Mouse (Mus musculus) hindbrain, embryonic 15.5 days (tissue): Measurements from ENCODE around the gene Slc4a7. TPM values are rescaled to one million over a fixed set of nuclear protein-coding genes. Genes with fewer than 3 reads are reported as not detected.

Experiments used
- ATAC-seq: fragments of 200-750 bp; cut with Nextera tagmentation; 2 replicates; pipeline ENCODE4 v1.8.0; 2017; ENCODE audit warnings: low read depth, moderate number of reproducible peaks, moderate TSS enrichment; ENCODE audit not compliant: low FRiP score
- H3K27ac ChIP-seq: fragments of 300-500 bp; sonication (generic); replicated peaks from 2 replicates; pipeline ENCODE4 v1.5.1; 2015; ENCODE audit warnings: mild to moderate bottlenecking, inconsistent platforms
- H3K27me3 ChIP-seq: fragments of 300-500 bp; sonication (generic); 2 replicates; pipeline ENCODE4 v1.6.1; 2015; ENCODE audit warnings: control low read depth, inconsistent platforms
- H3K36me3 ChIP-seq: fragments of 300-500 bp; sonication (generic); 2 replicates; pipeline ENCODE4 v1.6.1; 2015; ENCODE audit warnings: control low read depth, inconsistent platforms
- H3K4me1 ChIP-seq: fragments of 300-500 bp; sonication (generic); replicated peaks from 2 replicates; pipeline ENCODE4 v1.6.1; 2015; ENCODE audit warnings: control low read depth, inconsistent platforms
- H3K4me2 ChIP-seq: fragments of 300-500 bp; sonication (generic); 2 replicates; pipeline ENCODE4 v1.6.1; 2015; ENCODE audit warnings: moderate library complexity, mild to moderate bottlenecking, inconsistent platforms
- H3K4me3 ChIP-seq: fragments of 300-500 bp; sonication (generic); 2 replicates; pipeline ENCODE4 v1.5.1; 2015; ENCODE audit warnings: mild to moderate bottlenecking, inconsistent platforms
- H3K9ac ChIP-seq: fragments of 300-500 bp; sonication (generic); 2 replicates; pipeline ENCODE4 v1.6.1; 2015; ENCODE audit warnings: inconsistent platforms
- H3K9me3 ChIP-seq: fragments of 300-500 bp; sonication (generic); 2 replicates; pipeline ENCODE4 v1.6.1; 2016; ENCODE audit warnings: control low read depth, inconsistent platforms
- WGBS: fragments of 180-500 bp; shearing (Covaris S2); methylation state at CpG from one replicate; pipeline ENCODE4 v1.1.7; 2015; 5-methylcytosine and 5-hydroxymethylcytosine counted together
- polyA plus RNA-seq: library from polyadenylated mRNA; unstranded; fragments of >200 nt; fragmentation: Nextera tagmentation; extraction: Ambion mirVana; gene quantifications from 2 replicates; pipeline ENCODE4 v1.2.1, GENCODE M21; 2015

The Slc4a7 gene
- 27.9 and 29.9 TPM in 2 replicates for polyA plus RNA-seq

DNA sequence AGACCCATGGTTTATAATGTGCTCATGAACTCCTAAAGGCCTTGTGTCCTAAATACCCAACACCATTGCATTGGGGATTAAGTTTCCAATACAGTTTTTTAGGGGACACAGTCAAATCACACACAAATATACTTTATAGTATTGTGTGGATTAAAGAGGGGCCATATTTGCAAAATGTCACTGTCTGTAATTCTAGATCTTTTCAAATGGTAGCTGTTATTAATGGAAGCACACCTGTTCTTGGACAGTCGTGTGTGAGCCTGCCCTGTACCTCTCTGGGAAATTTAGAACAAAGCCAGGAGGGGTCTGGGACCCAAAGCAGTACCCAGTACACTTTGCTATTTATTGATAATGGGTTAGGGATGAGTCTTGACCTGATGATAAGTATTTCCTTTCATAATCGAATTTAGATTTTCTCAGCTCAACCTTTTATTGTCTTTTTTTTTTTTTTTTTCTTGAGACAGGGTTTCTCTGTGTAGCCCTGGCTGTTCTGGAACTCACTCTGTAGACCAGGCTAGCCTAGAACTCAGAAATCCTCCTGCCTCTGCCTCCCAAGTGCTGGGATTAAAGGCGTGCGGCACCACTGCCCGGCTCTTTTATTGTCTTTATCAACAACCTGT lies at the start of gene Slc4a7:
Gene Slc4a7, plus strand, starts transcription at position 570 of the 620 bp plus-strand sequence.
- Histone ChIP-seq H3K27me3 (no peaks in the 10 kb centered on the region), H3K9me3 (no peaks in the 10 kb centered on the region), H3K4me2 (peak within 1 kb of the TSS; percentile 61), H3K9ac (peak within 1 kb of the TSS; percentile 97), H3K4me1 (peaks cover 23% of the 10 kb centered on the region), H3K36me3 (no peaks in the 10 kb centered on the region), H3K4me3 (peak within 1 kb of the TSS; percentile 96), H3K27ac (peak within 1 kb of the TSS; percentile 99)
- no peak for ATAC-seq
- 90% methylated on average over 5 of the region's 5 CpGs for WGBS

DNA sequence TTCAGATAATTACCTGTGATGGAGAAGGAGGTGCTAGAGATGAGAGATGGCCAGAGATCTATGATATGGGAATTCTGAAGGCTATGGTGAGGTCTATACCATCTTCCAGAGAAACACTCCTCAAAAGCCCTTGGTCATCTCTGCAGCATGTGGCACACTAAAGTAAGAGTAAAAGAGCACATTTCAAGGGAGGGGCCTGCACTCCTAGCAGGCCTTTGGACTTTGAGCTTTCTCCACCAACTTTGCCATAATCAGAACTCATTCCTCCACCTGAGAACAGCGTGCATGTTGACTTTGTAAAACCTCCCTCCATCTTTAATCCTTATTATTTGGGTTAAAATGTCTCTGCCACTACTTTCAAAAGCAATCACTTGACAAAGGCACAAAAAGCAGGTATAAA lies 31.5 kb upstream of the Slc4a7 start:
- no peaks in the 10 kb centered on the region for H3K9me3 ChIP-seq
- 86% methylated on average over 1 of the region's 1 CpGs for WGBS
- no peaks in the 10 kb centered on the region for H3K36me3 ChIP-seq
- no peak overlapping the region for H3K4me3 ChIP-seq
- H3K4me2 ChIP-seq = no peak overlapping the region
- no peaks in the 10 kb centered on the region for H3K4me1 ChIP-seq
- no peak overlapping the region for H3K9ac ChIP-seq
- no peak for ATAC-seq
- H3K27me3 ChIP-seq = no peaks in the 10 kb centered on the region
- no peak overlapping the region for H3K27ac ChIP-seq

GRCm38 (mm10) chr14:14681611-14682010 lies 20.5 kb upstream of the Slc4a7 start:
- 76% methylated on average over 4 of the region's 4 CpGs for WGBS
- Histone ChIP-seq H3K4me2 (no peak overlapping the region), H3K9ac (no peak overlapping the region), H3K27ac (no peak overlapping the region), H3K9me3 (no peaks in the 10 kb centered on the region), H3K4me3 (no peak overlapping the region), H3K4me1 (no peaks in the 10 kb centered on the region), H3K27me3 (no peaks in the 10 kb centered on the region), H3K36me3 (no peaks in the 10 kb centered on the region)
- no peak for ATAC-seq

DNA sequence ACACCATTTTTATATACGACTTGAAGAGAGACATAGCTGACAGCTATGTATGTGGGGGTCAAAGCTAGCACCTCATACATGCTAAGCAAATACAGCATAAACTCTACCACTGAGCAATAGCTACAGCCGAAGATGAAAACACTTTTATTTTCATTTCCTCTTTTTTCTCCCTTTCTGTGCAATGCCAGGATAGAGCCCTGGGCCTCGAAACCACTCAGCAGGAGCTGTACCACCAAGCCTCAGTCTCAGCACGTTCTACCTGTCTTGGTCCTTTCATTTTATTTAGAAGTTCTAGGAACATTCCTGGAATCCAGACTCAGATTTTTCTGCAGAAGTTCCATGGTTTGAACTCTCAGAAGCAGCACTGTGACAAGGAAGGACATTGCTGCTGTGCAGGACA lies 17.3 kb upstream of the Slc4a7 start:
- H3K4me3 ChIP-seq = no peak overlapping the region
- no peak overlapping the region for H3K4me2 ChIP-seq
- no peak overlapping the region for H3K27ac ChIP-seq
- H3K9ac ChIP-seq = no peak overlapping the region
- WGBS = 87% methylated on average over 4 of the region's 4 CpGs
- no peaks in the 10 kb centered on the region for H3K9me3 ChIP-seq
- no peaks in the 10 kb centered on the region for H3K27me3 ChIP-seq
- H3K4me1 ChIP-seq = no peaks in the 10 kb centered on the region
- no peaks in the 10 kb centered on the region for H3K36me3 ChIP-seq
- ATAC-seq = no peak

DNA sequence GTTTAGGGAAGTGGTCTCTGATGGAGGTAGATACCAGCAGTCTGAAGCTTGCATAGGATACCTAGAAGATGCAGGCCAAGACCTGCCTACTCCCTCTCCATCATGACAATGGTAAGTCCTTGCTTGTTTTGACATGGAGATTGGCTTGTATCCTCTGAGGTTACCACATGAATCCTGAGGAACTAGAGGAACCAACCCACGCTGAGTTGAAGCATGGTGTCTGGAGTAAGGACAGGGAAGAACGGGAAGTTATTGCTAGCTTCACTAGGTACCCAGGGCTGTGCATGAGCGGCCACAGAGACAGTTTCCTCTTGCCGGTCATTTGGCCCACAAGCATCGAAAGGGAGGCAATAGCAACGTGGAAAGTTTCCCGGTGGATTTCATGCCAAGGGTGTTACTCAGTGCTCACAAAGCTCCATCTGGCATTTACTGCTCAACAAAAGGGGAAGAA lies 16.0 kb upstream of the Slc4a7 start:
- H3K4me3 ChIP-seq = no peak overlapping the region
- H3K4me1 ChIP-seq = no peaks in the 10 kb centered on the region
- ATAC-seq = no peak
- H3K9ac ChIP-seq = no peak overlapping the region
- no peak overlapping the region for H3K27ac ChIP-seq
- H3K27me3 ChIP-seq = no peaks in the 10 kb centered on the region
- no peaks in the 10 kb centered on the region for H3K36me3 ChIP-seq
- H3K4me2 ChIP-seq = no peak overlapping the region
- H3K9me3 ChIP-seq = no peaks in the 10 kb centered on the region
- 75% methylated on average over 7 of the region's 7 CpGs for WGBS

DNA sequence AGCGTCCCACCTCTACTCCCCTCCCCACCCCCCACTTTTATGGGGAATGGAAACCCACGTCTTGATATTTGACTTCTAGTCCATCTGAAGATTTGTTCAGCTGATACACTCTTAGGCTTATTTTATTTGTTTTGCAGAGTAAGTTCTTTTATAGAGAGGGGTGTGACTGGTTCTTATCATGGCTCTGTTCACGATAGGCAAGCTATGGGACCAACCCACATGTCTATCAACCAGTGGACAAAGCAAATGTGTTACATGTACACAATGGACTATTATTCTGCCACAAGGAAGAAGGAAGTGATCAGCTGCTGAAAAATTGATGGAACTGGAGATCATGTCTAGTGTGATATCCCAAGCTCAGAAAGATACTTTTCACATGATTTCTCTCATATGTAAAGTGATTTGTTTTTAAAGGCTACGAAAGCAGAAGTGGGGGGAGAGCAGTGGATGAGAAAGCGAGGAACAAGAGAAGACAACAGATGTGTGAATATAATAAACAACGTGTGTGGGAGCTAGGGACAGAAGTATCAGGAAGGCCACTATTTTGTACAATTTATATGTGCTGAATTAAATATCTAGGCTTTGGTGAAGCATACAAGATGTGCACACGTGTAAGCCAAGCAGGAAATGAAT lies 14.7 kb upstream of the Slc4a7 start:
- Histone ChIP-seq H3K4me2 (no peak overlapping the region), H3K4me1 (no peaks in the 10 kb centered on the region), H3K27me3 (no peaks in the 10 kb centered on the region), H3K27ac (no peak overlapping the region), H3K9ac (no peak overlapping the region), H3K4me3 (no peak overlapping the region), H3K9me3 (no peaks in the 10 kb centered on the region), H3K36me3 (no peaks in the 10 kb centered on the region)
- 71% methylated on average over 7 of the region's 7 CpGs for WGBS
- no peak for ATAC-seq

DNA sequence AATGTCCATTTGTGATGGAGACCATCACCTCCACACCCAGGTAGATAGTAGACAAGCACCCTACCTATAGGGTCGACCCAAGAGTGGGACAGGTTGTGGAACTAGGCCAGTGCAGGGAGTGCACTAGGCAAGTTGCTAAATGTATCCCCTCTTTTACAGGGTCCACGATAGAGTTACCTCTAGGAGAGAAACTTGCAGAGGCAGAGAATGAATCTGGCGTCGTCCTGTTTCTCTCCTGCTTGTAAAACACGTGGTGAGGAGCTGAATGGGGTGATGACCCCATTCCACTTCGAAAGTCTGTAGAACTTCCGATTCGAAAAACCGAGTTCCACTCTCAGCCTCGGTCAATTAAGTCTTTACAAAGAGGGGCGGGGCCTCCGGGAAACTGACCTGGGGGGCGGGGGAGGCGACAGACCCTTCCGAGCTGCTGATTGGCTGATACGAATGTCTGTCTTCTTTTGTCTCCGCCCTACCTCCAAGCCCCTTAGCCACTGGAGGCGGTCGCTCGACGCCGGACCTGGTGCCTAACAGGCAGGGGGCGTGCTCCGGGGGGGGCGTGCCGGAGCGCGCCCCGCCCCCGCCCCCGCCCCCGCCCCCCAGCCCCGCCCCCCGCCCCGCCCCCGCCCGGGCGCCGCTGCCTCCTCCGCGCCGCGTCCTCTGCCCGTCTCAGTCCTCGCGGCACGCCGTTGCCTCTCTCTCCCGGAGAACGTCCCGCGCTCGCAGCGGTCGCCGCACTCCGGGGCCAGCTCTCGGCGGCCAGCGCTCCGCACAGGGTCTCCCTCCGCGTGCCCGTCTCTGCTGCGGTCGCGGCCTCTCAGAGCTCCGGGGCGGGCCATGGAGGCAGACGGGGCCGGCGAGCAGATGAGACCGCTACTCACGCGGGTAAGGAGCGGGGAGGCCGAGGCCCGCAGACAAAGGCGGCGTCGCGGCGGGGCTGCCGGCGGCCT lies 593 bp downstream of the Slc4a7 start:
- Histone ChIP-seq H3K4me3 (peak overlapping the region; percentile 96), H3K4me1 (peaks cover 23% of the 10 kb centered on the region)
- under 1% methylated on average over 37 of the region's 85 CpGs for whole genome bisulfite sequencing

DNA sequence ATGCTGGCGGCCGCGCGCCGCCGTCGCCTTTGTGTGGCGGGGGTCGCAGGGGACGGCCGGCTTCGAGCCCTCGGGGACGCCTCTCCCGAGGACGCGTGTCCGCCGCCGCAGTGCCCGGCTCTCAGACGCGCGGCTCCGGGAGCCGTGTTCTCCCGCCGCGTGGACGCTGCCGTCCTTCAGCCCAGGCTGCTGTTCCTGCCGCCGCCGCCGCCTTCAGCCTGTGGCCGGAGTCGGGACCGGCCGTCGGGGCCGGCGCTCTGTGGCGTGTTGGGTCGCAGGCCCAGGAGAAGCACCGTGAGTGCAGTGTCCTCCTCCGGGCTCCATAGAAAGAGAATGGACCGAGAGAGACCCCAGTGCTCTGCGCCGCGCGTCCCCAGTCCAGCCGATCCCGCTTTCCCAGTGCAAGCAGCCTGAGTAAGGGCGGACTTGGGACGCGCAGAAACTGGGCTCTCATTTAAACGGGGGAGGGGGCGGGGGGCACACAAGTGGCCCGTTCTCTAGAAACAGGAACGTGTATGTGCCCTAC lies 1.3 kb downstream of the Slc4a7 start:
- WGBS = under 1% methylated on average over 47 of the region's 60 CpGs
- Histone ChIP-seq H3K4me1 (peaks cover 23% of the 10 kb centered on the region), H3K9me3 (no peaks in the 10 kb centered on the region), H3K4me3 (peak overlapping the region; percentile 96), H3K9ac (peak overlapping the region; percentile 97), H3K27me3 (no peaks in the 10 kb centered on the region), H3K27ac (peak overlapping the region; percentile 99), H3K36me3 (no peaks in the 10 kb centered on the region), H3K4me2 (peak overlapping the region; percentile 61)
- peak; percentile 50 for ATAC-seq

More for the DNA sequence above, 593 bp downstream of the Slc4a7 start:
- peak; percentile 98 for ATAC-seq
- Histone ChIP-seq H3K27ac (peak overlapping the region; percentile 99), H3K36me3 (no peaks in the 10 kb centered on the region), H3K4me2 (peak overlapping the region; percentile 61), H3K9me3 (no peaks in the 10 kb centered on the region), H3K9ac (peak overlapping the region; percentile 97), H3K27me3 (no peaks in the 10 kb centered on the region)

DNA sequence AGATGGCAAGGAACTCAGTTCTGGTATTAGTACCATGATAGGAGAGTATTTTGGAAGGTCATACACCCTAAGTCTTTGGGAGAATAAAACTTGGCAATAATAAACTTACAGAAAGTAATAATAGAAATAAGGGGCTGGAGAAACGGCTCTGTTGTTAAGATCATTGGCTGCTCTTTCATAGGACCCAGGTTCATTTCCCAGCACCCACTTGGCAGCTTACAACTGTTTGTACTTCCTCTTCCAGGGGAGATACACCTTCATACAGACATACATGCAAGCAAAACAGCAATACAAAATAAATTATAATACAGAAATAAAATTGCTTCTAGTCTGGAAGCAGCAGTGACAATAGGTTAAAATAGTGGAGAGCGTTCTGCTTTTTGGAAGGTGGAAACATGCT lies 2.6 kb downstream of the Slc4a7 start:
- peak overlapping the region; percentile 96 for H3K4me3 ChIP-seq
- peaks cover 23% of the 10 kb centered on the region for H3K4me1 ChIP-seq
- H3K4me2 ChIP-seq = peak overlapping the region; percentile 61
- H3K27me3 ChIP-seq = no peaks in the 10 kb centered on the region
- peak overlapping the region; percentile 25; the same call in 1 of the 2 replicates for H3K9ac ChIP-seq
- H3K27ac ChIP-seq = no peak overlapping the region
- H3K36me3 ChIP-seq = no peaks in the 10 kb centered on the region
- 67% methylated on average over 2 of the region's 2 CpGs for WGBS
- H3K9me3 ChIP-seq = no peaks in the 10 kb centered on the region
- no peak for ATAC-seq

DNA sequence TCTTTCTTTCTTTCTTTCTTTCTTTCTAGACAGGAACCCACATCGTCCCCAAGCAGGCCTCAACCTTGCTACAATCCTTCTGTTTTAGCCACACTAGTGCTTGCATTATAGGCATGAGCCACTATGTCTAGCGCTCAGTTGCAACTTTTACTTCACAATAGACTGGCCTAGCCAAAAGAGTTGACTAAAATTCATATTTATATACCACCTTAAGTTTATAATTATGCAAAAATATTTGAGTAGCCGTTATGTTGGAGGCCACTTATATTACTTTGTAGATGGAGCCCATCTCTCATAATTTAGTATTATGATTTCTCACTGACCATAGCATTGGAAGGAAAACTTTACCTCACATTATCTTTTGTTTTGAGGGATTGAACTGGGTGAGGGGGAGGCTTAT lies 3.0 kb downstream of the Slc4a7 start:
- H3K9ac ChIP-seq = no peak overlapping the region
- H3K36me3 ChIP-seq = no peaks in the 10 kb centered on the region
- H3K27me3 ChIP-seq = no peaks in the 10 kb centered on the region
- no peaks in the 10 kb centered on the region for H3K9me3 ChIP-seq
- no peak for ATAC-seq
- peaks cover 23% of the 10 kb centered on the region for H3K4me1 ChIP-seq
- H3K4me3 ChIP-seq = no peak overlapping the region
- 82% methylated on average over 3 of the region's 3 CpGs for WGBS
- H3K27ac ChIP-seq = no peak overlapping the region
- H3K4me2 ChIP-seq = peak overlapping the region; percentile 61

DNA sequence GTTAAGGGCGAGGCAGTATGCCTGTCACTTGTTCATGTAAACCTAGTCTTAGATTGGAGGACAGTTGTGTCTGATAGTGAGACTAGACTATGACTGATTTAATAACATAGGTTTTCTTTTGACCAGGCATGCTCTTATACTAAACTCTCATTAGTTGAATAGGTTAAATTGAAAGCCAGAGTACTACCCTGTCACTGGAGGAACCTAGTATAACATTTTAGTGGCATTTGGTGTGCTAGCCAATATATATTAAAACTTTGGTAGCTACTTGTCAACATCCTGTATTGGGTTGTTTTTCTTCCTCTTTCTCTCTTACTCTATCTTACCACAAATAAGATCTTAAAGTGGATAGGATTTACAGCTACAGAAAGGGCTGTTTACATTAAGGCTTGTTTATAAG lies 4.3 kb downstream of the Slc4a7 start:
- no peak for ATAC-seq
- Histone ChIP-seq H3K27me3 (no peaks in the 10 kb centered on the region), H3K4me2 (no peak overlapping the region), H3K9ac (no peak overlapping the region), H3K4me3 (no peak overlapping the region), H3K4me1 (peaks cover 23% of the 10 kb centered on the region), H3K36me3 (peaks cover 6% of the 10 kb centered on the region; the same call in 1 of the 2 replicates), H3K27ac (no peak overlapping the region), H3K9me3 (no peaks in the 10 kb centered on the region)
- 96% methylated on average over 1 of the region's 1 CpGs for WGBS
